Mouse (Mus musculus): ENCODE data around the gene Pax4.

The Pax4 gene

DNA sequence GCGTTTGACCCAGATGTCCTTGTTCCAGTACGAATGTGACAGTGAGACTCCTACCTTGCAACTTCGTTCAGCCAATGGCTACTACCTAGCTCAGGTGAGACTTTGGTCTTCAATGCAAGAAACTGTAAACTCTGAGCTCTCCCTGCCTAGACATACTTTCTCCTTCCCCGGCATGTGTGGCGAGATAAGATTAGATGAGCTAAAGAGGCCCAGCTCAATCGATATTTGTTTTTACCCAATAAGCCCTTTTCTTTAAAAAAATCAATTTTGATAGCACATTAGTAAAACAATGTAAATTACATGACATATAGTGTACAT lies 17.7 kb downstream of the Pax4 start:
- no peak for DNase-seq

DNA sequence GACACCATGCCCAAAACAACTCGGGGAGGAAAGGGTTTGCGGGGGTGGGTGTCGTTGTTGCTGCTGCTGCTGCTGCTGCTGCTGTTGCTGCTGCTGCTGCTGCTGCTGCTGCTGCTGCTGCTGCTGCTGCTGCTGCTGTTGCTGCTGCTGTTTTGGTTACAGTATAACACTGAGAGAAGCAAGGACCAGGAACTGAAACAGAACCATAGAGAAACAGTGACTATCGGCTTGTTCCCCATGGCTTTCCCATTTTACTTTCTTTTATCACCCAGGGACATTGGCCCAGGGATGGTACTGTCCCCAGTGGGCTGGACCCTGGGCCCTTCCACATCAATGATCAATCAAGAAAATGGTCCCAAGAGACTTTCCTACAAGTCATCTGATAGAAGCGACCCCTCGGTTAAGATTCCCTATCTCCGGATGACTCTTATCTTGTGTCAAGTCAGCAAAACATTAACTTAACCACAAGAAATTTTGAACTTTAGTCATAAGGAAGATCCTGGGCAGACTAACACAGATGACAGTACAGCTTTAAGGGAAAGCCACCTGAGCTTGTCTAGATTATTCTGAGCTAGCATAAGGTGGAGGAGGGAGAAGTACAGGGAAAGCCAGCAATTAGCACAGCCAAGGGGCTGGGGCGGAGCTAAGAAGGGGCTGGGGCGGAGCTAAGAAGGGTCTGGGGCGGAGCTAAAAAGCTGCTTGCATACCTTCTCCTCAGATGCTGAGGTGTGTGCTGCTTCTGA lies 18.2 kb downstream of the Pax4 start:
- peak; percentile 19 for DNase-seq

DNA sequence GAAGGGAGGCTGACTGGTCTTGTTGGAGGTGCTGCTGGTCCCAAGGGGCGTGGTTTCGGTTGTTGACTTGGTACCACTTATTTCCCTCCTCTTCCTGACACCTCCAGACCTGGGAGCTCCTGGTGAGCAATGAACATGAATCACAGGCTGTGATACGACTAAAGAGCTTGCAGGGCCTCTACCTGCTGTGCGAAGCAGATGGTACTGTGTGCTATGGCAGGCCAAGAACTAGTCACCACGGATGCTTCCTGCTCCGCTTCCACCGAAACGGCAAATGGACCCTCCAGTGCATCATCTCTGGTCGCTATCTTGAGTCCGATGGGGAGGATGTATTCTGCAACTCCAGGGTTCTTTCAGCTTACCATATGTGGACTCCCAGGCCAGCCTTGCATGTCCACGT lies 19.3 kb downstream of the Pax4 start:
- no peak for DNase-seq

DNA sequence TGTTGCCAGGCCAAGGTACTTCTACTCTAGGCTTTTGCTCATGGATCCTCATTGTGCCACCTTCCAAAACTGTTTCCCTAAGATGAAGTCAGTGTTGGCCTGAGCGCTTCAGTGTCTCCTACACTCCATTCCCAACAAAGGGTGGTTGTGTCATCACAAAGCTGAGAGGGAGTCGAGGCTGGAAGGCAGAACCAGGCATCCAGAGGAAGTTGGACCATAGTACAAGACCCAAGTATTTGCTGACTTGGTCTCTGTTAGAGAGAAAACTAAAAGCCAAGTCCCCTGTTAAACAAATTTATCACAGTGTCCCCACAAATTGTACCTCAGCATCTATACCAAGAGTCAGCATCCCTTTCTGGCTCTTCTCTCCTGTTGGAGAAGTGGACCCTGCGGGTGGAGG lies 20.9 kb downstream of the Pax4 start, which contains the start of gene Gcc1:
Gcc1 (minus strand) TSS at position 101 of the 400 bp plus-strand sequence.
- DNase-seq = no peak

DNA sequence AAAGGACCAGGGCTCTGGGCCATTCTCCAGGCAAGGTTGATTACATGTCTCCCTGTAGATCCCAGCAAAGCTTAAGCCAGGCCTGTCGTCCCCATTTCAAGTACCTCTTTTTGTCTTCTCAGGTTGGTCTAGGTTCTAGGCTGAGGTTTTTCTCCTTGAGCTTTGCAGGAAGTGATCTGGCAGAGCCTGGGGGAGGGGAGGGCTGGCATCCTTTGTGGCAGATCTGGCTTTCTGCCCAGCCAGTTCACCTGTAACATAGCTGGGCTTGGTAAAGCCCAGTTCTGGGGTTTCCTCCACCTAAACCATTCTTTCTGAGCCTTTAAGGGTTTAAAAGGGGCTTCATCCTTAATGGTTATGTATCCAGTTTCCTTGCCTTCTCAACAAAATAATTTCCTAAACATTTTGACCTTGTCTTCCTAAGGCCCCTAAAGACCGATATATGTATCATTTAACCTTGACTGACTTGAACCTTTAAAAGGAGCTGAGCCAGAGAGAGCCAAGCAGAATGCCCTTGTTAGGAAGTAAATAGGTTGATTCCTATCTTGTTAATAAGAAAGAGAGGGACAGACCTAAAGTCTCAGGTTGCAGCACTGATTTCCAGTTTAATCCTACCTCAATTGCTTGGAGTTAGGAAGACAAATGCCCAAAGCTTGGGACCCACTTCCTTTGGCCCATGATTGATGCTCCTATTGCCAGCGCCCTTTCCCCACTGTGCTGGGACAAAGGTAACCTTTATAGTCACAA lies 21.9 kb downstream of the Pax4 start, which contains the start of gene Fscn3:
Fscn3 (plus strand) TSS at position 694 of the 744 bp plus-strand sequence.
- peak; percentile 72 for DNase-seq

DNA sequence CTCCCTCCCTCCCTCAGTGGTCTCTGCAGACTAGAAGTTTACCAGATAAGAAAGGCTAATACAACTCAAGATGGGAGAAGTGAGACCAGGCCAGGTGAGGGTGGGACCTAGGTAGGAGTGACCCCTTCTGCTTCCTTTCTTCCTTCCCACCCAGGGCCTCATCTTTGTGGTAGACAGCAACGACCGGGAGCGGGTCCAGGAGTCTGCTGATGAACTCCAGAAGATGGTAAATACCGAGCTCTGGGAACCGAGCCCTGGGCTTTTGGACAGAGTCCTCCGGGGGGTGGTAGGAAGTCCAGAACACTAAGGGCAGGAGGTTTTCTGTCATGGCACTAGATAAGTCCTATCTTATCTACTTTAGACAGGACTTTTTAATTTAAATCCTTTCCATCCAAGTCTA lies 24.1 kb downstream of the Pax4 start:
- DNase-seq = peak; percentile 13

DNA sequence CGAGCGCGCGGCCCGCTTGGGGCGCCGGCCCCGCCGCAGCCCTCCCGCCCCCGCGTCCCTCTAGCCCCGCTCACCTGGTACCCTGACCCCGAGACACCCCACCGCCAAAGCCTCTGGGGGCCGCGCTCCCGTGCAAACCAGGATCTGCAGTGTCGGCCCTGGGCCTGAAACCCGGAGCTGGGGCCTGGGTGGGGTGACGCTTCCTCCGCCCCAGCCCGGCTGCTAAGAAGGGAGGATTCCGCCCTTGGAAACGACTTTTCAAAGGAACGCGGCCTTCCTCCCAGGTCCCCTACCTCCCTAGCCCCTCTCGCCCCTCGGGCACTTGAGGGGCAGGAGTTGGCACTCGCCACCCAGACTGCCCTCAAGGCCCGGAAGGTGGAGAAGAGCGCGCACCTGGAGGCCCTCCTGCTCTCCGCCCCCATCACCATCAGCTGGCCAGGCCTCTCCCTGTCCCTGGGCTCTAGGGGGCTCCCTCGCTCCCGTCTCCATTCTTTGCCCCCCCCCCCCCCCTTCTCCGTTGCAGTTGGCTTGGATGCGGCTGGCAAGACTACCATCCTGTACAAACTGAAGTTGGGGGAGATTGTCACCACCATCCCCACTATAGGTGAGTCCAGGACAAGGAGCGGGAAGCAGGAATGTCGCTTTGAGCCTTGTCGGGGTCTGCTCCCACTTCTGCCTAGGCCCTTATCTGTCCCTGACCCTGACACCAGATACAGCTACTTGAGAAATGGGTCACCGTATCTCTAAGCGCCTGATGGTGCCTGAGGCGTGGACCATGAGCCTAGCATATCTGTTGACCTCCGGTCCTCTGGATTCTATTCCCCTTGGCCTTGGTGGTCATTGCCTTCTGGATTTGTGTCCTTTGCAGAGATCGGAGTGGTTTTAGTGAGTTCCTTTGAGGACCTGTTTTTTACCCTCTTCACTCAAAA lies 25.1 kb downstream of the Pax4 start:
- peak; percentile 70 for DNase-seq

DNA sequence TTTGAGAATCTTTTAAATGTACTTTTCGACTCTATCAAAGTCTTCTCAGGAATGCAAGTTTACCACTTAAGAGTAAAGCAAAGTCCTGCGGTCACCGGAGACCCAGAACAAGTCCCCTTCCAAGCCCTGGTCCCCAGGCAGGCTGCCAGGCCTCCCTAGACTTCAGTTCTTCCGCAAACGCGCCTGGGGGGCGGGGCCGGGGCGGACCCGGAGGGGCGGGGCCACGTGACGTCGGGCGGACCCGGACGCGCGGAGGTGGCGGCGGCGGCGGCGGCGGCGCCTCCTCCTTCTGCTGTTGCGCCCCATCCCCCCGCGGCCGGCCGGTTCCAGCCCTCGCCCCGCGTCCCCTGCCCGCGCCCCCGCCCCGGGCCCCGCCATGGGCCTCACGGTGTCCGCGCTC lies 25.8 kb downstream of the Pax4 start, which contains the start of gene Arf5:
Arf5 (plus strand) TSS at position 248 of the 400 bp plus-strand sequence.
- peak; percentile 98 for DNase-seq

DNA sequence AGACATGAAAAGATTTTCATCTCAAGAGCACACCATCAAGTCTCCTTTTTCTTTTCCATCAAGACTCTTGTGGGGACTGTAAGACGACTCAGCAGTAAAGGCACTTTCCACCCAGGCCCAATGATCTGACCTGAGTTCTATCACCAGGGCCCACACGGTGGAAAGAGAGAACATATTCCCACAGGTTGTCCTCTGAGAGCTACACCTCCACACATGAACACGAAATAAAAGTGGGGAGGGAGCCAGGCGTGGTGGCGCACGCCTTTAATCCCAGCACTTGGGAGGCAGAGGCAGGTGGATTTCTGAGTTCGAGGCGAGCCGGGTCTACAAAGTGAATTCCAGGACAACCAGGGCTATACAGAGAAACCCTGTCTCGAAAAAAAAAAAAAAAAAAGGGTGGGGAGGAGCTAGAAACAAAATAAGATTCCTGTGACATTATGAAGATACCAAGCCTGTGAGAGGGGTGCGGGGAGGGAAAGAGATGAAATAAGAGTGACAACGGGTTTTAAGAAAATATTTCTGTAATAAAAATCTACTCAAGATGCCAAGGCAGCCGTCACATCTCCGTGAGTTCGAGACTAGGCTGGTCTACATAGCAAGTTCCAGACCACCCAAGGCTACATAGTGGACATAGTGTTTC lies 26.4 kb downstream of the Pax4 start:
- DNase-seq = peak; percentile 14

DNA sequence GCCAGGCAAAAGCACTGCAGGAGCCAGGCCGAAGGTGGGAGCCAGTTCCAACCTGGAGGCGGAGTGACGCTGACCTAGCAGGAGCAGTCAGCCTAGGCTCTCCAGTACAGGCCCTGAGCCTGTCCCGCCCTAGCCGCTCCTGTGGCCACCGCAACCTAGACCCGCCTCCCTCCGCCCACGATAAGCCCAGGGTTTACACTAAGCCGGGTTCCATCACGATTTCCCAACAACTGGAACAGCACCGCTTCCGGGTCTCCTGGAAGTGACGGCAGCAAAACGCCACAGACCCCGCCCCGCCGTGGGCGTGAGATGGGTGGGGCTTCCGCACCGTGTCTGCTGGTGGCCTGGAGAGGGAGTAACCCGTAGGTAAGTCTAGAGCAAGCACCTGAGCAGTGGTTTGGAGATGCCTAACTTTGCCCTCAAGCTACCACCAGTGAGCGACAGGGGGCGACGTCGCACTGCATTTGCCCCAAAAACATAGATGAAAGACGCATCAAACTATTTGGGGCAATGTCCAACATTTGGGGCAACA lies 27.6 kb downstream of the Pax4 start:
- peak; percentile 96 for DNase-seq

DNA sequence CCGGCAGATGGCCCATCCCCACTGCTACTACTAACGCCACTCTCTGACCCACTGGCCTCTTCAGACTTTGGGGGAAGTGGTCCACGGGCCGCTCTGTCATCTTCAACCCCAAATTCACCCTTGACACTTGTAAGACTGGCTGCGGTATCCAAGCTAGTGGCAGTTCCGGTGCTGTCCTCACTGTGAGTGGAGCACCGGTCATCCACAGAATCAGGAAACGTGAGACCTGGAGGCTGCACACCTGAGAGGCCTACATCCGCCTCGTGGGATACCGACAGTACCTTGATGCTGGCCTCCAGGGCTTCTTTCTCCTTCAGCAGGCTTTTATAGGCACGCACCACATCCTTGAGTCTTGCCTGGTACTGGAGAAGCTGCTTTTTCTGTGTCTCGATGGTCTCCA lies 28.3 kb downstream of the Pax4 start:
- DNase-seq = no peak

DNA sequence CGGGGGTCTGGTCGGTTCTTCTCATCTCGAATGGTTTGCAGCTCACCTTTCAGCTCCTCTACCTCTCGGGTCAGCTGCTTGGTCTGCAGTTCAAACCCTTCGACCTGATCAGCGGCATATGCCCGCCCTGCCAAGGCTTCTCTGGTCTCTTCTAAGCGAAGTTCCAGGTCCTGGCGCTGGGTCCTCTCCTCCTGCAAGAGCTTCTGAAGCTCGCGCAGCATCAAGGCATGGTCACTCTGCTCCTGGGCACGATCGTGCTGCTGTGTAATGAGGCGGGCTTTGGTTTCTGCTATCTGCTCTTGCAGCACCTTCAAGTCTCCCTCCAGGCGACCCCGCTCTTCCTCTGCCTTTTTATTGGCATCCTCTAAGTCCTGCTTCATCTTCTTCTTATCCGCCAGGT lies 28.8 kb downstream of the Pax4 start:
- DNase-seq = peak; percentile 14

DNA sequence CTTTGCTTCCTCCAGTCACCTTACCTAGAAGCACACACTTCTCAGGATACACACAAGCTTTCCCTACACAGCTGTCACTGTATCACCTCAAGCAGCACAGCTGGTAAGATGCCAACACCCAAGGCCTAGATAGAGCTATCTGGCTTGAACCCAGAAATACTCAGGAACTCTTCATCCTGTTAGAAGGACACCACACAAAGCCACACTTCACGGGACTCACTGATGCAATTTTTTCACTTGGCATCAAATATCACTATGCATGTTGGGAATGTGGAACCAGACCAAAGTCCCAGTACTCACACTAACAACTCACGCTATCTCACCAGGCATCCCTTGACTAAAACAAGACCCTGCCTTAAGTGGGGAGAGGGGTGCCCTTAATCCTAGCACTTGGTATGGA lies 29.5 kb downstream of the Pax4 start:
- DNase-seq = no peak

DNA sequence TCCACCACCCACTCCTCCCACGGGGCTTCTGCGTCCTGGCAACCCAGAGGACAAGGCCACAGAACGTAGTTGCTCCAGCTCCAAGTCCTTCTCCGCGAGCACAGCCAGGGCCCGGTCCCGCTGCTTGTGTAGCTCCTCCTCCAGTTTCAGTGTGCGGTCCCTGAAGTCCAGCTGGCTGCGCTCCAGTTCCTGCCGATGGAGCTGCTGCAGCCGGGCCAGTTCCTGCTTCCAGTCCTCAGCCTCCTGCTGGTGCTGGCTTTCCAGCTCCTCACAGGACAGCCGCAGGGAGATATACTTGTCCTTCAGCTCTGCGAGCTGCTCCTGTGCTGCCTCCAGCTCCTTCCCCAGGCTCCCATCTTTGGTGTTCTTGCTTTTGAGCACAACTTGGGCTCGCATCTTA lies 30.7 kb downstream of the Pax4 start:
- DNase-seq = no peak

DNA sequence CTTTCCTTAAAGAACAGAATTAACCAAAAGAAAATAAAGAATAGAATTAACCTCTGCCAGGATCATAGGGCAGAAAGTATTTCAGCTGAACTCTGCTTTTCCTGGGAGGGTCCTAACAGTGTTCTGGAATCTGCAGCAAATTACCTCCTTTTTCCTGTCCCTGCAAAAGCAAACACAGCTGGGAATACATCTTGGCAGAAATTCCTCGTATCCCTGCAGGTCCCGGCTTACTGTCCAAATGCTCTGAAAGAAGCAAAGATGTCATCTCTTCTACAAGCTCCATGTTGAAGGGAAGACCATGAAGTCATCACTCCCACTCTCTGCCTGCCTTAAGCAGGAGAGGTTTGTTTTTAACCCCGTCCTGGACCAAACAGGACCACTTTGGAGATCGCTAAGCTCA lies 32.2 kb downstream of the Pax4 start:
- DNase-seq = no peak

DNA sequence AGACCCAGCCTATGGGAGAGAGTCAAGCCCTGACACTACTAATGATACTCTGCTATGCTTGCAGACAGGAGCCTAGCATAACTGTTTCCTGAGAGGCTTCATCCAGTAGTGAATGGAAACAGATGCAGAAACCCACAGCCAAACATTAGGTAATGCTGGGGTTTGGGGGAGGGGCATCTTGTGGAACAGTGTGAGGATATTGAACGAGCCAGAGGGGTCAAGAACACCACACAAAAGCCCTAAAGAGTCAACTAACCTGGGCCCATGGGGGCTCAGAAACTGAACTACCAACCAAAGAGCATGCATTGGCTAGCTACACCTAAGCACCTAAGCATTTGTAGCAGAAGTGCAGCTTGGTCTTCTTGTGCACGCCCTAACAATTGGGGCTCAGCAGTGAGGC lies 37.9 kb downstream of the Pax4 start:
- no peak for DNase-seq

DNA sequence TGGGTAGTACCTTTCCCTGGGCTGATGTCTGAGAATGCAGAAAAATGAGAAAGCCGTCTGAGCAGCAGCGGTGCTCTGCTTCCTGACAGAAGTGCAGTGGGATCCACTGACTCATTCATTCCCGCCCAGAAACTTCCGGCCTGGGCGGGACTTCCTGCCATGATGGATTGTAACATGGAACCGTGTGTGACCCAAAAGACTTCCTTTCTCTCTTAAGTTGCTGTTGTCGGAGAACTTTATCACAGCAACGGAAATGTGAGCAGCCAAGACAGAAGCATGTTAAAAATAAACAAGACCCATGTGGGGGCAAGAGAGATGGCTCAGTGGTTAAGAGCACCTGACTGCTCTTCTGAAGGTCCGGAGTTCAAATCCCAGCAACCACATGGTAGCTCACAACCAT lies 39.1 kb downstream of the Pax4 start:
- no peak for DNase-seq

DNA sequence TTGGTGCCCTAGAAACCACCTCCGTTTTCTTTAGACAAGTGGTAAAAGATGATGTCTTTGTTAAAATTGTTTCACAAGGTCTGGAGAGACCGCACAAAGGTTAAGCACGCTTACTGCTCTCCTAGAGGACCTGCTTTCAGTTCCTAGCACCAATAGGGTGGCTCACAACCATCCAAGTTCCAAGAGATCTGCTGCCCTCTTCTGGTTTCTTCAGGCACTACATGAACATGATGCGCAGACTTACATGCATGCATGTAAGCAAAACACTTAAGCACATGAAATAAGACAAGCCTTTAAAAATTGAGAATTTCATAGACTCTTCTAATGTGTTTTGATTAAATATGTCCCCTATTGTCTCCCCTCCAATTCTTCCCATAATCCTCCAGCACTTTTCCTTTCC lies 49.4 kb downstream of the Pax4 start:
- DNase-seq = peak; percentile 38

DNA sequence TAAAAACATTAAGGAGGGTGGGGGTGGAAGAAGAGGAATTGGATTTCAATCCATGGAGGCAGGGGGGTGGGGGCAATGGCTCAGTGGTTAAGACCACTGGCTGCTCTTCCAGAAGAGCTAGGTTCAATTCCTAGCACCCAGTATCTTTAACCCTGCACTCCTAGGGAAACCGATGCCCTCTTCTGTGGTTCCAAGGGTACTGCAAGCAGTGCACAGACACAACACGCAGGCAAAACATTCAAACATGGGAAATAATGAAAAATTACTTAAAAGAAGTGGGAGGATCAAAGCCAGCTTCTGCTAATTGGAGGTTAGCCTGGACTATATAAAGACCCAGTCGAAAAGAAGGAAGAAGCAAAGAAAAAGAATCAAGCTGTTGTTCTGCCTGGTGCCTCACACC lies 50.4 kb downstream of the Pax4 start:
- no peak for DNase-seq

DNA sequence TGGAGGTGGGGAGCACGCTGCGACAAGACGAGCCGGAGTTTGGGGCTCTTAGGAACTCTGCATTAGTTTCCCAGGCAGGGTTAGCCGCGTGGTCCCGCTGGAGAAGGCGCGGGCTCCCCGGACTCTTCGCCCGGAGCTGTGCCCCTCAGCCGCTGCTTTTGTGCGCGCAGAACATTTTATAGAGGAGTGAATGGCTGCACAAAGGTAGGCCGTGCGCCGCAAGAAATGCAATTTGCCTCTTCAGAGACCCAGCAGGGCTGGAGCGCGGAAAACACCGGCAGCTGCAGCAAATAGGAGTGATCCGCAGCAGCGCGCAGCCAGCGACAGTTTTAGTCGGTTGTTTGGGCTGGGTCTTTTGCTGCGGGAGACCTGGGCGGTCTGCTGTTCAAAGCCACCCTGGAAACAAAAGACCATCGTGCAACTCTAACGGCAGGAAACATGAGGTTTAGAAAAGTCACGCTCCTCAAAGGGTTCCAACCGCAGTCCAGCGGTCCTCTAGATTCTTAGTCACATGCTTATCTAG lies 51.4 kb downstream of the Pax4 start, which contains the start of gene Zfp800:
Zfp800 (minus strand) TSS at position 325 of the 523 bp plus-strand sequence.
- peak; percentile 37 for DNase-seq

DNA sequence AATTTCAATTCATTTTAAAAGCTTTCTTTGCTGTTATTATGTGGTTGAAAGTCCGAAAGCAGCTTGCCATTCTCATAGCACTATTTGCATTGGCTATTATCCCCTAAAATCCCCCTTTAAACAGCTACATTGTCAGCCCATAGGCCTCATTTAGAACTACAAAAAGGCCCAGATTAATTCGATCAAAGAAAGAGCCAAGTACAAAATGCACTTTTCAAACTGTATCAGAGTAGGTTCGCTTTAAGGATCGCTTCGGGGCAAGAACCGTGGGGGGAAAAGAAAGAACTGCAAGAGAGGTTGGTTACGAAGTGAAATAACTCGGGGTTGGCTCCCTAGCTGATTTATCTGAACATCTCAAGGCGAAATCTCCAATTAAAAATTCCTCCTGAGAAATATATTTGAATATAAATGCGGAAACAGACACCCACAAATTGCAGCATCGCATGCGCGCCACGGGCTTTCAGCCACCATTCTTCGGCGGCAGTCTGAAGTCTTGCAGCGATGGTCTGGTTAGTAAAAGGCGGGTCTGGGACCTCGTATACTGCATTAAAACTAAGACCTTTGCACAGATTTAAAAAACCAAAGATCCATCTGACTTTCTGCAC lies 52.2 kb downstream of the Pax4 start:
- peak; percentile 24 for DNase-seq

Measured in thymus, postnatal 14 days (tissue).